Mouse (Mus musculus) limb, embryonic 12.5 days (tissue): ENCODE measurements at regions not wholly inside any gene's neighbourhood (a gene's known extent, or its start where the extent isn't known, plus 50 kb on each side); places are given as distances from the start of the nearest gene placed in this dataset.

Source experiments
- ATAC-seq: fragments of 200-750 bp; cut with Nextera tagmentation; 2 replicates; pipeline ENCODE4 v1.8.0; 2017; ENCODE audit warnings: low read depth, moderate TSS enrichment; ENCODE audit not compliant: insufficient number of reproducible peaks, insufficient read depth, low FRiP score, low TSS enrichment
- H3K27ac ChIP-seq: fragments of 300-500 bp; sonication (generic); 2 replicates; pipeline ENCODE4 v1.5.1; 2016; ENCODE audit warnings: mild to moderate bottlenecking, moderate library complexity
- H3K27me3 ChIP-seq: fragments of 300-500 bp; sonication (generic); 2 replicates; pipeline ENCODE4 v1.6.1; 2016; ENCODE audit warnings: mild to moderate bottlenecking, moderate library complexity
- H3K36me3 ChIP-seq: fragments of 300-500 bp; sonication (generic); 2 replicates; pipeline ENCODE4 v1.6.1; 2016; ENCODE audit warnings: mild to moderate bottlenecking, moderate library complexity
- H3K4me1 ChIP-seq: fragments of 300-500 bp; sonication (generic); replicated peaks from 2 replicates; pipeline ENCODE4 v1.6.1; 2016
- H3K4me2 ChIP-seq: fragments of 300-500 bp; sonication (generic); 2 replicates; pipeline ENCODE4 v1.6.1; 2016; ENCODE audit warnings: mild to moderate bottlenecking, moderate library complexity
- H3K4me3 ChIP-seq: fragments of 300-500 bp; sonication (generic); replicated peaks from 2 replicates; pipeline ENCODE4 v1.5.1; 2016; ENCODE audit warnings: mild to moderate bottlenecking
- H3K9ac ChIP-seq: fragments of 300-500 bp; sonication (generic); replicated peaks from 2 replicates; pipeline ENCODE4 v1.6.1; 2016; ENCODE audit warnings: mild to moderate bottlenecking, moderate library complexity
- H3K9me3 ChIP-seq: fragments of 300-500 bp; sonication (generic); 2 replicates; pipeline ENCODE4 v1.6.1; 2016; ENCODE audit warnings: mild to moderate bottlenecking, moderate library complexity
- WGBS: fragments of 180-500 bp; shearing (Covaris S2); methylation state at CpG from one replicate; pipeline ENCODE4 v1.1.7; 2016; 5-methylcytosine and 5-hydroxymethylcytosine counted together

DNA sequence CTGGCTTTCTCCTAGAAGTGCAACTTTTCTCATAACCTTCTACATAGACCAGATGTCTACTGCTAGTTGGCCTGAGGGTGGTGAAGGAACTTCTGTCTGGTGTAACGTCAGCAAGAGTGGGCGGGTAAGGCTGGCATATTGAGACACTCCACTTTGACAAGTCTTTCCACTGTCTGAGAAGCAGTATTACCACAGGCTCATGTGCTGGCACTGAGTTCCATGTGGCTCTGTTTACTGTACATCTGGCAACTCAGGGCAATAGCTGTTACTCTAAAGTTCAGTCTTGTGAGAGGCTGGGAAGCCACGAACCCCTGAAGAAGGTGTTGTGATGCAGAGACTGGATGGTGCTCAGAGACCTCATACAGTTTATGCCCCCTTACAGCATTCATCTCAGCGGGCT, 230.7 kb upstream of the Tbx18 start:
- Histone ChIP-seq H3K4me3 (no peak overlapping the region), H3K27me3 (no peaks in the 10 kb centered on the region), H3K9ac (no peak overlapping the region), H3K4me2 (no peak overlapping the region), H3K4me1 (peaks cover 10% of the 10 kb centered on the region), H3K9me3 (no peaks in the 10 kb centered on the region), H3K36me3 (no peaks in the 10 kb centered on the region), H3K27ac (no peak overlapping the region)
- WGBS: 84% methylated on average over 4 of the region's 4 CpGs
- no peak for ATAC-seq

DNA sequence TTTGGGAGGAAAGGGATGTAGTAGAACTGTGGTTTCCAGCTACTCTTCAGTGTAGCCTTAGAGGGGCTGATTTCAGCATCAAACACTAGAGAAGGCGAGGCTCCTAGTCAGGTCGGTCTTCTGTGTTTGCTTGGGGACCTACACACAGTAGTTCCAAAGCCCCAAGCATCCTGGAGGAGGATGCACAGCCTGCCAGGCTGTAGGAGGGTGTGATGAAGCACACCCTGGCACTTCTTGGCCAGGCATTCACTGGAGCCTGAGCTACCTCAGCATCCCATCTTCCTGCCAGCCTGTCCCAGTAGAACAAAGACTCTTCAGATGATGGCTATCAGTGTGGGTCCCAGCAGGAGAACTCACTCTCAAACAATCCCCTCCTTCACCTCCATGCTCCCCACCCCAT, 233.4 kb upstream of the Tbx18 start:
- Histone ChIP-seq H3K36me3 (no peaks in the 10 kb centered on the region), H3K4me2 (no peak overlapping the region), H3K27ac (peak overlapping the region; percentile 30; the same call in 1 of the 2 replicates), H3K27me3 (no peaks in the 10 kb centered on the region), H3K4me3 (no peak overlapping the region), H3K4me1 (peaks cover 10% of the 10 kb centered on the region), H3K9ac (no peak overlapping the region), H3K9me3 (no peaks in the 10 kb centered on the region)
- no peak for ATAC-seq
- 76% methylated on average over 2 of the region's 2 CpGs for WGBS

DNA sequence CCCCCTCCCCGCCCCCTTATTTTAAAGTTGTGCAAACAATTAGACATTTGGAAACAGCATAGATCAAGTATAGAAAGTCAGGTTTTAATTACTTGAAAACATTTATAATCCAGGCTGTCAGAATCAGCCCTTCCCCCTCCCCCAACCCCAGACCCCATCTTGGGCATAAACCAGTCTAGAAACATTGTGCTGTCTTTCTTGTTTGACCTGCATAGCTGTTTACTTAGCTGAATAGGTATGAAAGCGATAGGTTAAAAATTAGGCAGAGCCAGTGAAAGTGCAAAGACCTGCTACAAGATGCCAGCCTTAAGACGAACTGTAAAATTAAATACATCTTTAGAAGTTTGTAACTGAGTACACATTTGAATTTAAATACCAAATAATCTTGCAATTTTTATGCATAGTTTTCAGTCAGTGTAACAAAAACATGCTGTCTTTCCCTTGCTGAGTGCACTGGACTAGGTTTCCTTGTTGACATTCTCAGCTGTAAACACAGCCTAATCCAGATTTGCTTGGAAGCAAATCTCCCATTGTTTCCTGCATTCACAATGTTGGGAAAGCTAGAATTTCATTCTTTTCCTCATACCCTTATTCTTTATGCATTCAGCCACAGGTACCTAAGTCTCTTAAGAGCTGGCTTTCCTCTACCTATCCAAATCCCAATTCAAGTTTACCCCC, 234.2 kb upstream of the Tbx18 start:
- 61% methylated on average over 3 of the region's 3 CpGs for WGBS
- no peak overlapping the region for H3K27ac ChIP-seq
- no peak for ATAC-seq

DNA sequence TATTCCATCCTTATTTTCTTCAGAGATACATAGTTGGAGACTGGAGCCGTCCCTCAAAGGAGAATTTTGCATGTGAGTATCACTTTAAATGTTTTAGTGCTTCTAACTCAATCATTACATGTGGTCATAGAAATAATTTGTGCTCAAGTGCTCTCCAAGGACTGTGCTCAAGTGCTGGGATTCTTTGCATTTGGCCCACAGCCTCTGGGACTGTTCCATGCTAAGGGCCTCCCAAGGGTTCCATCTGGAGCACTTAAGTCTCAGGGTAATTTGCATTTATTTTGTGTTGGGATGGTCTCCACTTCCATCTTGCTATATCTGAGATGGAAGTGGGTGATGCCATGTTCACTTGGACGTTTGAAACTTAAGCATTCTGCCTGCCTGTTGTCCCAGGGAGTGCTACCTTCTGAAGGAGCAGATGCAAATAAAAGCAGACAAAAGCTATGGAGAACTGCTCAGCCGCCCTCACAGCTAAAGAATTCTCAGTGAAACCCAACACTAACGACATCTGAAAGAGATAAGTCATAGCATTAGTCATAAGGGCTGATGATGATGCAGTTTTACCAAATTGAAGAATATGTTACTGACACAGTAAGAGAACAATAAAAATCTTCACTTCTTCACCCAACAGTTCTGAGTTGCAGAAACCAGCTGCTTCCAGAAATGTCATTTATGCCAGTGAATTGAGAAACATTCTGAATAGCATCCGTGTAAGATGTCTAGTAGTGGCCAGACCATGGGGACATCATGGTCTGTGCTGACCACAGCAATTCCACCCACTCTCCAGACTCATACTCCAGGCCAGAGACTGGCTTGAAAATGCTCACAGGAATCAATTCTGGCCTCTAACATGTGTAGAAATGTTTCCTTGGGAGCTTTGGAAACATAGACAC, 237.4 kb upstream of the Tbx18 start:
- ATAC-seq: no peak
- Histone ChIP-seq H3K9me3 (no peaks in the 10 kb centered on the region), H3K4me3 (no peak overlapping the region), H3K27ac (no peak overlapping the region), H3K4me2 (no peak overlapping the region), H3K4me1 (peaks cover 10% of the 10 kb centered on the region), H3K27me3 (0 out of 2 replicates have a peak, but pooled peaks cover 4% of the 10 kb centered on the region), H3K9ac (no peak overlapping the region), H3K36me3 (no peaks in the 10 kb centered on the region)
- WGBS: 68% methylated on average over 5 of the region's 5 CpGs

More for the DNA sequence above, 234.2 kb upstream of the Tbx18 start:
- Histone ChIP-seq H3K9me3 (no peaks in the 10 kb centered on the region), H3K27me3 (no peaks in the 10 kb centered on the region), H3K4me2 (no peak overlapping the region), H3K4me3 (no peak overlapping the region), H3K36me3 (no peaks in the 10 kb centered on the region), H3K4me1 (peaks cover 10% of the 10 kb centered on the region), H3K9ac (no peak overlapping the region)

DNA sequence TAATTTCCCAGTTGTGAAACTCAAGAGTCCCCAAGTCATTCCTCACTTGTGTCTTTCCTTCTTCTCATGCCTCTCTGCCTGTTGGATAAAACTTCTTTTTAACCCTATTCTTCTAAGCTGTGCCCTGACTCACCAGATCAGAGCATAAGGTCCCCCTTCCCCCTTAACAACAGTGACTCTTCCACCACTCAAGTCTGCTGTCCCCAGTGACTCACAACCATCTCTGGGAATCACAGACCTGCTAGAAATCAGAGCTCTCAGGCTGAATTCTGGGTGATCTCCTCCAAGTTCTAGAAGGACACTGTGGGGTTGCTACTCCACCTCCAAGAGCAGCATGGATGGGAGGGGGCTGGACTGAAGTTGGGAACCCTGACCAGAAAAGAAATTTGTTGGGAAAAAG, 239.5 kb upstream of the Tbx18 start:
- H3K9me3 ChIP-seq: no peaks in the 10 kb centered on the region
- H3K9ac ChIP-seq: no peak overlapping the region
- no peaks in the 10 kb centered on the region; the same call in 1 of the 2 replicates for H3K4me1 ChIP-seq
- ATAC-seq: no peak
- H3K27ac ChIP-seq: no peak overlapping the region
- 0 out of 2 replicates have a peak, but pooled peaks cover 10% of the 10 kb centered on the region for H3K27me3 ChIP-seq
- no peaks in the 10 kb centered on the region for H3K36me3 ChIP-seq
- no peak overlapping the region for H3K4me2 ChIP-seq
- no peak overlapping the region for H3K4me3 ChIP-seq

DNA sequence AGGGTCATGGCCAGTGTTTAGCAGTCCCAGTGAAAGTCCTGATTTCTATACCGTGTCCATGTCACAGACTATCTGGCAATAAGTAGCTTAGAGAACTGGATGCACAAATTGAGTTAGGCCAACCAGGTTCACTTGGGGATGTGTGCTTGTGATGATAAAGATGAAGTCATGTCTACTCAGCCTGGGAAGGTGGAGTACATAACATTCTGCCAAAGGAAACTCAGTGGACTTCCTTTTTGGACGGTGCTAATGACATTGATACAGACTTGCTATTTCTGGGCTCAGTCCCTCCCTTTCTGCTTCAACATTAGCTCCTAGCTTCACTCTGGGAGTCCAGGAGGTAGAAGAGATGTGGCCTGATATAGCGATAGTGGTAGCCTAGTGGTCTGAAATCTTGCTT, 240.7 kb upstream of the Tbx18 start:
- Histone ChIP-seq H3K4me2 (no peak overlapping the region), H3K27ac (no peak overlapping the region), H3K9me3 (no peaks in the 10 kb centered on the region), H3K27me3 (peaks cover 15% of the 10 kb centered on the region; the same call in 1 of the 2 replicates), H3K4me1 (no peaks in the 10 kb centered on the region), H3K4me3 (no peak overlapping the region), H3K36me3 (no peaks in the 10 kb centered on the region), H3K9ac (no peak overlapping the region)
- no peak for ATAC-seq
- WGBS: 94% methylated on average over 3 of the region's 3 CpGs

DNA sequence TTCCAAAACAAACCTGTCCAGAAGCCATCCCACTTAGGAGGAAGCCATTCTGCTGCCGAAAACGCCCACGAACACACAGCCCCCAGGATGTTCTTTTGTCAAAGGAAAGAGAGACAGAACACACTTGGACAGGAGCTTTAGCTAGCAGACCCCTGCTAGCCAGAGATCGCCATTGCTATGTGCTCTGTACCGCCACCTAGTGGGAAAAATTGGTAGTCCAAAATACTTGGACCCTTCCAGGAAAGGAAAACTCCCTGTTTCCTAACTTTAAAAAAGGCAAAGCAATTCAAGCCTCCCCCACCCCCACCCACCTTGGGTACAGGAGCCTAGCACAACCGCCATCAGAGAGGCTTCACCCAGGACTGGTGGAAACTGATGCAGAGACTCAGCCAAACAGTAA, 242.5 kb upstream of the Tbx18 start:
- Histone ChIP-seq H3K4me2 (no peak overlapping the region), H3K36me3 (no peaks in the 10 kb centered on the region)

DNA sequence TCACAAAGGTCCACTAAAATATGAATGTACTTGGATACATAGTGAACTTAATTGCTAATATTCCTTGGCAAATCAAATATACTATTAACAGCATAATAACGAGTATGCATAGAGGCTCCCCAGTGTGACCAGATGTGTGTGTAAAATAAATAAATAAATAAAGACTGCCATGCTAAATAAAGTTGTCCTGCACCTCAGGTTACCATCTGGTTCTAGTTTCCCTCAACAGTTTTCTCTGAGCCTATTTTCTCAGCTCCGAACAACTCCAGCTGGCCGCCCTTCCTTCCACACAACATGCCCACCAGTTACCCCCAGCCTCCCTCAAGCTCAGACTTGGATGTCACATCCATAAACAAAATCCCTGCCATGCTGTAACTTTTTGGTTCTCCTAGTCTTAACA, 253.8 kb upstream of the Tbx18 start:
- H3K9ac ChIP-seq: no peak overlapping the region
- H3K9me3 ChIP-seq: no peaks in the 10 kb centered on the region
- WGBS: 12% methylated on average over 3 of the region's 3 CpGs
- peaks cover 21% of the 10 kb centered on the region for H3K27me3 ChIP-seq
- no peak overlapping the region for H3K4me3 ChIP-seq
- 0 out of 2 replicates have a peak overlapping the region, but pooled peaks have one; percentile 74 for H3K27ac ChIP-seq
- H3K36me3 ChIP-seq: no peaks in the 10 kb centered on the region
- H3K4me1 ChIP-seq: peaks cover 21% of the 10 kb centered on the region; the same call in 1 of the 2 replicates
- ATAC-seq: peak; percentile 84
- no peak overlapping the region for H3K4me2 ChIP-seq

More for the DNA sequence above, 242.5 kb upstream of the Tbx18 start:
- WGBS: 46% methylated on average over 6 of the region's 6 CpGs
- Histone ChIP-seq H3K9me3 (no peaks in the 10 kb centered on the region), H3K9ac (no peak overlapping the region), H3K27ac (no peak overlapping the region), H3K4me1 (no peaks in the 10 kb centered on the region), H3K27me3 (peaks cover 15% of the 10 kb centered on the region; the same call in 1 of the 2 replicates), H3K4me3 (no peak overlapping the region)
- no peak for ATAC-seq

DNA sequence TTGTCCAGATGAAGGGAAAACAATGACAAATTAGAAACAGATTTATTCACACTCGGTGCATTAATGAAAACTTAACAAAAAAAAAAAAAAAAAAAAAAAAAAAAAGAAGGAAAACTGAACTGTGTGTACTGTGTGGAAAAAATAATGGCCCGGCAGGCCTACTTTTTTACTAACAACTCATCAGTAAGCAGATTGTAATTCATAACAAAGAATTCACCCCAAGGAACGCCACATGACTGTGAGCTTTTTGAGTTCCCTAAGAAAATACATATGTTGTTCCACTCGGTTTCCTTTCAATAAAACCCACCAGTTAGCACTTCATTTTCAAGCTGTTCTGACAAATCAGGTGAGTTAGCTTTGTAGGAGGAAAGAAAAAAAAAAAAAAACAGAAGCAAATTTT, 254.4 kb upstream of the Tbx18 start:
- H3K4me2 ChIP-seq: no peak overlapping the region
- ATAC-seq: peak; percentile 35; the same call in 1 of the 2 replicates
- H3K27me3 ChIP-seq: peaks cover 15% of the 10 kb centered on the region; the same call in 1 of the 2 replicates
- 14% methylated on average over 4 of the region's 4 CpGs for WGBS
- H3K9me3 ChIP-seq: no peaks in the 10 kb centered on the region
- peaks cover 21% of the 10 kb centered on the region; the same call in 1 of the 2 replicates for H3K4me1 ChIP-seq
- no peak overlapping the region for H3K27ac ChIP-seq
- H3K9ac ChIP-seq: no peak overlapping the region
- H3K4me3 ChIP-seq: no peak overlapping the region
- no peaks in the 10 kb centered on the region for H3K36me3 ChIP-seq

DNA sequence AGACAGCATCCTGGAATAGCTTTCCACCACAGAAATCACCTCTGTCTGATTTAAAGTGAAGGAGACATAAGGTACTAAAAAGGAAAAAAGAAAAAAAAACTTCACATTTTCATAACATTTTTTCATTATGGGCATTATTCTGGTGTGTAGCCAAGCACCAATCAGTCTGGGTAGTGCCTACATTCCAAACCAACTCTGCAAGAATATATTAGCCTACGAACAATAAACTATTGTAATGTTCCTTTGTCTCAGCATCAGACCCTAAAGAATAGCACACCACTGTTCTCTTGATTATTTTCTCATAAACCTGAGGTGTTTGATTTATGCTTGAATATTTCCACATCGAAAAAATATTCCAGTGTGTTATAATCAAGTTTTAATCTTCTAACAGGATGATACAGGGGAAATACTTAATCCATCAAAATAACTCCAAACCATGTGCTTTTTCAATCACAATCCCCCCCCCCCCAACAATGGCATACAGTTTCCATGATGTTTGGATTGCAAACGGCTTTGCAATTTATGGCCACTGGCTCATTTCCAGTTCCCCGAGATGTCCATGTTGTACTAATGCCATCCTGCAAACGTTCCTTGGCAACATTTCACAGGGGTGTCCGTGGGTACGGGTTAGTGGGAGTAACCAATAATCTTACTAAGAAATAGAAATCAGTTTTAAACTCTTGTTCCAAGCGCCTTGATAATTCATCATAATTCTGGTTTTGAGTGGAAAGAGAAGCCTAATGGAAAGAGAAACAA, 275.1 kb upstream of the Tbx18 start:
- H3K4me1 ChIP-seq: no peaks in the 10 kb centered on the region
- H3K4me3 ChIP-seq: no peak overlapping the region
- no peaks in the 10 kb centered on the region for H3K9me3 ChIP-seq
- no peaks in the 10 kb centered on the region for H3K36me3 ChIP-seq
- no peak for ATAC-seq
- no peak overlapping the region for H3K27ac ChIP-seq
- H3K4me2 ChIP-seq: no peak overlapping the region
- H3K9ac ChIP-seq: no peak overlapping the region
- WGBS: 78% methylated on average over 8 of the region's 8 CpGs
- H3K27me3 ChIP-seq: no peaks in the 10 kb centered on the region

DNA sequence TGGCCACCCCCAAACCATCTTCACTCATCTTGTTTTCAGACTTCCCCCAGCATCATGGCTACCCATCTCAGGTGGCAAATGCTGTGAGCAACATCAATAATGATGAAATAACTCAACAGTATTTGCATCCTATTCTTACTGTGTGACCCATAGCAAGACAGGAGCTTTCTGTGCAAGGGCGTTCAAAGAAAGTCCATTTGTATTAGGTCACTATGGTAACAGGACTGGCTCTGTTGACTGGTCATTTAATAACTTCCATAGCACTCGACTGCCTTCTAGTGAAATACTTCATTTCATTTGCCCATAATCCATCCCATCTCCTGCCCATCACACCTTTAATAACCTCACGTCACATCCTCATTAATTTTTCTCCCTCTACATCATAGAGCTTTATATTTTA, 292.7 kb upstream of the Tbx18 start:
- Histone ChIP-seq H3K27ac (no peak overlapping the region), H3K4me3 (no peak overlapping the region), H3K4me2 (no peak overlapping the region), H3K9ac (no peak overlapping the region), H3K27me3 (no peaks in the 10 kb centered on the region), H3K36me3 (no peaks in the 10 kb centered on the region), H3K9me3 (peaks cover 8% of the 10 kb centered on the region), H3K4me1 (no peaks in the 10 kb centered on the region; the same call in 1 of the 2 replicates)
- ATAC-seq: no peak
- 32% methylated on average over 3 of the region's 3 CpGs for WGBS
